Mouse (Mus musculus) ES-Bruce4 (cell line): ENCODE results near the gene Kdm2b. TPM values are rescaled to one million over a fixed set of nuclear protein-coding genes. Genes with fewer than 3 reads are reported as not detected.

ENCODE experiments used
- H3K27ac ChIP-seq: 2 replicates; pipeline ENCODE4 v1.5.1; 2012; ENCODE audit warnings: low read length, inconsistent platforms; ENCODE audit not compliant: insufficient read depth
- H3K27me3 ChIP-seq: 2 replicates; pipeline ENCODE4 v1.6.1; 2012; ENCODE audit warnings: mild to moderate bottlenecking, low read length, inconsistent platforms; ENCODE audit not compliant: control insufficient read depth, poor library complexity, insufficient read depth, severe bottlenecking
- H3K36me3 ChIP-seq: 2 replicates; pipeline ENCODE4 v1.6.1; 2012; ENCODE audit warnings: inconsistent platforms, mild to moderate bottlenecking, low read length, moderate library complexity; ENCODE audit not compliant: control insufficient read depth, poor library complexity, insufficient read depth, severe bottlenecking
- H3K4me1 ChIP-seq: one replicate; pipeline ENCODE4 v1.8.1; 2011; ENCODE audit warnings: low read length; ENCODE audit not compliant: control insufficient read depth, insufficient read depth
- H3K4me3 ChIP-seq: 2 replicates; pipeline ENCODE4 v1.5.1; 2011; ENCODE audit warnings: low read depth, mild to moderate bottlenecking, low read length
- H3K9ac ChIP-seq: 2 replicates; pipeline ENCODE4 v1.6.1; 2012; ENCODE audit warnings: low read depth, mild to moderate bottlenecking, inconsistent platforms; ENCODE audit not compliant: poor library complexity, severe bottlenecking
- H3K9me3 ChIP-seq: replicated peaks from 2 replicates; pipeline ENCODE4 v1.6.1; 2012; ENCODE audit warnings: mild to moderate bottlenecking, low read length, inconsistent platforms; ENCODE audit not compliant: control insufficient read depth, poor library complexity, insufficient read depth, severe bottlenecking
- CTCF ChIP-seq: IDR thresholded peaks from one replicate; pipeline ENCODE4 v1.8.1; 2011; ENCODE audit warnings: low read depth, low read length
- EP300 ChIP-seq: IDR thresholded peaks from 2 replicates; pipeline ENCODE4 v1.6.1; 2011; ENCODE audit warnings: low read depth, low read length; ENCODE audit not compliant: insufficient read depth
- POLR2A ChIP-seq: IDR thresholded peaks from one replicate; pipeline ENCODE4 v1.8.1; 2011; ENCODE audit warnings: low read length; ENCODE audit not compliant: insufficient read depth
- polyA plus RNA-seq: library from polyadenylated mRNA; stranded (reverse); fragments of >200 nt; gene quantifications from 2 replicates; pipeline ENCODE4 v1.2.4, GENCODE M21; 2011; ENCODE audit warnings: low read depth; ENCODE audit not compliant: missing spikeins, insufficient read depth, insufficient read length

The Kdm2b gene
- polyA plus RNA-seq, 1 experiment = 56.8 TPM

DNA sequence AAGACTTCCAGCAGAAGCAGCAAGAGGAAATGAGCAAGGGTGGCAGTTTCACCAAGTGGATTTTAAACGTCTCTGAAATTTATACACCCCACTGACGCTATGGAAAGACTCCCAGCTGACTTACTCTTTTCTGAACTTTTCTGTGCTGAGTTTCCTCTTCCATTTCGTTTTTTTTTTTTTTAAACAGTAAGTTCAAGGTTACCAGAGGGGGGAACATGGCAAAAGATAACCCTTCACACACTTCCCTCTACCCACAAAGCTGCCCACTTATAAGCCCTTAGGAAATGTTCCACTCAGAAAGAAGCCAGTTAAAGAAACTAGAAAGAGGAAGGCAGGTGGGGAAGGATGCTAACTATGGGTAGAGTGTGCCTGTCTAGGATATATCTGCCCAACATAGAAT lies 88.0 kb downstream of the Kdm2b start:
- Histone ChIP-seq H3K4me3 (no peak overlapping the region), H3K9ac (0 out of 2 replicates have a peak overlapping the region, but pooled peaks have one; percentile 73), H3K9me3 (no peaks in the 10 kb centered on the region), H3K4me1 (no peaks in the 10 kb centered on the region), H3K27me3 (no peaks in the 10 kb centered on the region), H3K27ac (no peak overlapping the region), H3K36me3 (0 out of 2 replicates have a peak, but pooled peaks cover 4% of the 10 kb centered on the region)
- TF ChIP-seq CTCF = no peak
- TF ChIP-seq EP300 = no peak
- TF ChIP-seq POLR2A = no peak

DNA sequence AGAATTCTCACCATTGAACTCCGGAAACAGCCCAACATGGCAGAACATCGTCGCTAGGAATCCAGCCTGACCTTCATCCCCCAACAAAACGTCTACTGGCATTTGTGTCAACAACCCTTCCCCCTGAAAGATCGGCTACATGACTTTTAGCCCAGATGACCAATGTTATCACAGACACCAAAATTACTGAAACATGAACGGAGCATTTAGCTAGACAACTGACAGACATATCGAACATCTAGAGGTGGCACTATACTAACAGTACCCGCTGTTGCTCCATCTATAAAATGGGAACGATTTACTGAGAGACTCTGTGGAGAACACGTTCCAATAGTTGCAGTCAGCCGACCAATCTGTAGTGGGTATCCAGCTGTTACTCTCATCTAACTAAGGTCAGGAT lies 88.4 kb downstream of the Kdm2b start:
- H3K27ac ChIP-seq = no peak overlapping the region
- peak overlapping the region; percentile 73 for H3K9ac ChIP-seq

DNA sequence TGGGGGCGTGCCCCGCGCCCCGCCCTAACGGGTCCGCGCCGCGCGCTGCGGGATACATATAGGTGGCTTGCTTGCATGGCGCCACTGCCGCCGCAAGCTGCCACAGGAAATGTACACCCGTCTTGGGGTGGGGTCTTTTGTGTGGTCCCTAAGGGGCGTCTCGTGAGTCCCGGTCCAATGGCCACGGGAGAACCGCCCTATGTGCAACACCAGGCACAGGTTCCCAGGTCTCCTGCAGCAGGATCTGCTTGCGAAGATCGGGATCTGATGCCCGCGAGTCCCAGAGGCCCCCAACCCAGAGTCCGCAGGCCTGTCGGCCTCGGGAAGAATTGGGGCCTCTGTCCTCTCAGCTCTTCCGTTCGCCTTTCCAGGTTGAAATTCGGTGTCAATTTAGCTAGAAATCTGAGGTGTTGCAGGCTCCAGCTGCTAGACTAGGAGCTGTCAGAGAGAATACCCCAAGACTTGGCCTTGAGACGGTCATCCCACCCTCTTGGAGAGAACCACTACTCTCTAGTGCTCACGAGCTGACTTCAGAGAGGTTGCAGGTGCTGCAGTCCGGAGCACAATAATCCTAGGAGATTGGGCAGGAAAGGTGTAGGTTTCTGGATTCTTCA lies 89.0 kb downstream of the Kdm2b start:
- Histone ChIP-seq H3K4me1 (no peaks in the 10 kb centered on the region), H3K9me3 (no peaks in the 10 kb centered on the region), H3K27ac (no peak overlapping the region), H3K9ac (peak overlapping the region; percentile 73), H3K27me3 (no peaks in the 10 kb centered on the region), H3K36me3 (0 out of 2 replicates have a peak, but pooled peaks cover 4% of the 10 kb centered on the region), H3K4me3 (peak overlapping the region; percentile 62)
- TF ChIP-seq CTCF = no peak
- TF ChIP-seq POLR2A = no peak
- no peak for TF ChIP-seq EP300

More for the DNA sequence above, 88.4 kb downstream of the Kdm2b start:
- H3K9me3 ChIP-seq = no peaks in the 10 kb centered on the region
- no peaks in the 10 kb centered on the region for H3K27me3 ChIP-seq
- no peak overlapping the region; the same call in 1 of the 2 replicates for H3K4me3 ChIP-seq
- no peak for TF ChIP-seq CTCF
- TF ChIP-seq POLR2A = no peak
- TF ChIP-seq EP300 = no peak
- H3K4me1 ChIP-seq = no peaks in the 10 kb centered on the region
- 0 out of 2 replicates have a peak, but pooled peaks cover 4% of the 10 kb centered on the region for H3K36me3 ChIP-seq

DNA sequence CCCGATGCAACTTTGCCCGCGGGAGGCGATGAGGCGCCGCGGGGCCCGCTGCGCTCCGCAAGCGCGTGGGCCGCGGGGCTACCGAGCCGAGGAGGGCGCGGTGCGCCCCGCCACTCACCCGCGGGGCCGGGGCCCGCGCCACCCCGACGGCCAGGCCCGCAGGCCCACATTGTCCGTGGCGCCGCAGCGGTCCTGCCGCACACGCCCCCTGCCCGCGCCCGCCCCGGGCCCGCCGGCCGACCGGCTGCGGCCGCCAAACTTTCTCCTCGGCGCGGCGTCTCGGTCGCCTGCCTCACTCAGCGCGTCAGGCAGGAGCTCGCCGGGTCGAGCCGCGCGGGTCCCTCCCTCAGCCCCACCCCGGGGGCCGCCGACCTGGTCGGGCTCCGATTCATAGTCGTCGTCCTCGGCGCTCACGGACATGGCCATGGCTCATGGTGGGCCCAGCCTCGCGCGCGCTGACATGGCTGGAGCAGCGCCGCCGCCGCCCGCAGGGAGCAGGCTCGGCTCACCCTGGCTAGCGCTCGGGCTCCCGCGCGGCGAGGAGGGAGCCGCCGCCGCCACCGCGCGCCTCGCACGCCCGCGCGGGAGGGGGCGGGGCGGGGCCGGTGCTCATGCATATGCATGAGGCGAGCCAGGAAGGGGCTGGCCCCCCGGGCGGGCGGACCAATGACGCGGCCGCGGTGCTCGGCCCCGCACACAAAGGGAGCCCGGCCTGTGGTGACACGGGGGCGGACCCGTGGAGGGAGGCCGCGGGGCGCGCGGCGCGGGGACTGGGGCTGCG lies 89.7 kb downstream of the Kdm2b start:
- Histone ChIP-seq H3K4me3 (peak overlapping the region; percentile 69), H3K4me1 (no peaks in the 10 kb centered on the region), H3K27me3 (no peaks in the 10 kb centered on the region), H3K36me3 (0 out of 2 replicates have a peak, but pooled peaks cover 4% of the 10 kb centered on the region), H3K27ac (no peak overlapping the region), H3K9ac (peak overlapping the region; percentile 73), H3K9me3 (no peaks in the 10 kb centered on the region)
- no peak for TF ChIP-seq EP300
- TF ChIP-seq CTCF = no peak
- TF ChIP-seq POLR2A = no peak

DNA sequence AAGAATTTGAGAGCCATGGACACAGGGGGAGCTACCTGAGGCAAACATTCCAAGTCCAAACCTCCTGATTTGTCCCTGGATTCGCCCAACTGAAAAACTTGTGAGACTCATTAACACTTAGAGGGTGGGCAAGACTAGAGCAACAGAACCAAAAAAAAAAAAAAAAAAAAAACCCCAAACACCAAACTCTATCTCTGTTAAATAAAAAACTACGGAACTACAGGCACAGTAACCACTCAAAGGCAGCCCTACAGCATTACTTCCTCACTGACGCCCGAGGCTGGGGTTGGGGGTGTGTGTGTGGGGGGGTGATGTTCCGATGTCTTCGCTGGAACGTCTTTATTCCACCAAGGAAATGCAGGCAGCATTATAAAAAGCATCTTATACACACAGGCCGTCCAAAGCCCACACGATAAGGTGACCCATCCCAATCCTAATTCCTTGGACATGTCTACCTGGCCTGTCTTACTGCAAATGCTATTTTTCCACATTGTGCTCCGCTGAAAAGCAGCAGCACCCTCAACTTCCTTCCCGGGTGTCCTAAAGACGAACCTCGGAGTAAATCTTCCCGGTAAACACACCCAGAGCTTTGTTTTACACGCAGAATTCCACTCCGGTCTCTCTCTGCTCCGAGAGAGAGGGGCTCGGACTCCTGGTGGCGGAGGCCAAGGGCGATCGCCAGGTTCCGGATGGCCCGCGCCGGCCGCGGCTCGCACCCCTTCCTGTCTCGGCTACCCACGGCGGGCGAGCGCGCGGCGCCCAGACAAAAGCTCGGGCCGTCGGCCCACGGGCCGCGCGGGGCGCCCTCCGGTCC lies 90.5 kb downstream of the Kdm2b start:
- Histone ChIP-seq H3K27me3 (no peaks in the 10 kb centered on the region), H3K36me3 (0 out of 2 replicates have a peak, but pooled peaks cover 4% of the 10 kb centered on the region), H3K9me3 (no peaks in the 10 kb centered on the region), H3K27ac (no peak overlapping the region), H3K4me3 (peak overlapping the region; percentile 69), H3K9ac (peak overlapping the region; percentile 73), H3K4me1 (no peaks in the 10 kb centered on the region)
- TF ChIP-seq EP300 (no peak), CTCF (no peak), POLR2A (no peak)
